Mouse (Mus musculus) E14TG2a.4 (cell line): ENCODE measurements around the gene Kansl1.

ENCODE experiments used
- CTCF ChIP-seq: conservative IDR thresholded peaks from 2 replicates; pipeline ENCODE4 v1.5.1; 2014; ENCODE audit warnings: low read length
- NANOG ChIP-seq: IDR thresholded peaks from 2 replicates; pipeline ENCODE4 v1.6.1; 2014; ENCODE audit warnings: borderline replicate concordance, low read length, mixed read lengths
- POU5F1 ChIP-seq: IDR thresholded peaks from 2 replicates; pipeline ENCODE4 v1.6.1; 2014; ENCODE audit warnings: low read length, borderline replicate concordance

GRCm38 (mm10) chr11:104317631-104318030 is 151.0 kb downstream of the Kansl1 start:
- TF ChIP-seq CTCF (no peak), NANOG (no peak), POU5F1 (no peak)
